Mouse (Mus musculus): Measurements from ENCODE around the gene Gm42742.

DNA sequence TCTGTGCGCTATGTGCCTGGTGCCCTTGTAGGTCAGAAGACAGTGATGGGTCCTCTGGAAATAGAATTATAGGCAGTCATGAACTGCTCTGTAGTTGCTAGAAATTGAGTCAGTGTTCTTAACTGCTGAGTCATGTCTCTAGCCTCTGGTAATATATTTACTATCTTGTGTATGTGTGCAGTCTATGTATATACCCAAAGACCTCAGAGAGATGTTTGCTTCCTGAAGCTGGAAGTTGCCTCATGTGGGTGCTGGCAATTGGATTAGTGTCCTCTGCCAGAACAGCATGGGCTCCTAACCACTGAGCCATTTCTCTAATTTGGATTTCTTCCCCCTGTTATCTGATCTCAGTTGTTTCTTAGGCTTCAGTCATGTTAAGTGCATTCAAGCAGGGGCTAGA is 9.3 kb upstream of the Gm42742 start:
- TF ChIP-seq POLR2A (IDR thresholded peaks at IDR 0.05; ENCODE audit: borderline replicate concordance, control insufficient read depth, low read depth, low read length) = no peak
- TF ChIP-seq CTCF (IDR thresholded peaks at IDR 0.05; ENCODE audit: control insufficient read depth, insufficient read depth, low read length) = no peak
